18 mouse cellular contexts compared by ENCODE assay signal in the genomic region with DNA sequence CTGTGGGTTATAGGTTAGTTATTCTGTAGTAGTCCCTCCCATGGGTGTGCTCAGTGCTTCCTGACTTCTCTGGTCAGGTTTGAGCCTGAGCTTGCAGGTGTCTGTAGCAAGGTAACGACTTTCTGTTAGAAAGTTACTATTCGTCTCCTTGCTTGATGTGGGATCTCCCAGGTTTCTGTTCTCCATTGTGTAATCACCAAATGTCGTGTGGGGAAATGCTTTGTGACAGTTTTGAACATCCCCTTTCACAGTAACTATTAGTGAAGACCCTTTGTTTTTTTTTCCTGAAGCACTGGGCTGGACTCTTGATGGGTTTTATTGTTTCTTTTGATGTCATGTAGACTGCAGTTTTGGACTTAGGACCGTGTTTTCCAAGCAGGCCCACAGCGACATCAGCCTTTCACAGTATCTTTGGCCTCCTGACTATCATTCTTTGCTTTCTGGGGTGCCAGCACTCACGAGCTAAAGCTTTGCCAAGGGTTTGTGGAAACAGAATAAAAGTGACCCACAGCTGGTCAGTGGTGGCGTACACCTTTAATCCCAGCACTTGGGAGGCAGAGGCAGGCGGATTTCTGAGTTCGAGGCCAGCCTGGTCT. TPM values are rescaled to one million over a fixed set of nuclear protein-coding genes. Genes with fewer than 3 reads are reported as not detected.
DNase-seq lines count a peak whose midpoint lies in the region; ATAC-seq and TF ChIP-seq lines count a peak whose summit lies in the region.
"Had no signal": no experiment of that assay in that cellular context is flagged by ENCODE, and none has a peak within 500 bp of the region (broad histone marks: within the 10 kb centered on the region; RNA-seq: fewer than 3 reads in every experiment).

No protein-coding gene starts in this region.

- intact Hi-C loops in heart, postnatal 36 days (cut with DNase I), result no loop called here
- intact Hi-C loops in left cerebral cortex, postnatal 25 days (cut with DNase I), result no loop called here

- no peaks in the 10 kb centered on the region for H3K27me3 ChIP-seq in heart, embryonic 15.5 days
- H3K27me3 ChIP-seq in lung, embryonic 14.5 days (ENCODE audit: insufficient read depth, low read length), result no peaks in the 10 kb centered on the region
- no peaks in the 10 kb centered on the region for H3K27me3 ChIP-seq in intestine, embryonic 16.5 days (replicated peaks; ENCODE audit: control insufficient read depth, insufficient read depth, low read length)
- H3K27me3 ChIP-seq: forebrain, embryonic 12.5 days; limb, embryonic 13.5 days; midbrain, embryonic 12.5 days; Patski had no signal

- H3K4me1 ChIP-seq in heart, embryonic 15.5 days (replicated peaks), result 0 out of 2 replicates have a peak, but pooled peaks cover 3% of the 10 kb centered on the region
- H3K4me1 ChIP-seq in lung, embryonic 14.5 days (ENCODE audit: insufficient read depth), result no peaks in the 10 kb centered on the region
- peaks cover 25% of the 10 kb centered on the region for H3K4me1 ChIP-seq in brown adipose tissue, adult 24 weeks (ENCODE audit: control insufficient read depth, insufficient read depth, insufficient read length, low read length)
- peaks cover 33% of the 10 kb centered on the region for H3K4me1 ChIP-seq in intestine, embryonic 16.5 days (ENCODE audit: control insufficient read depth, insufficient read depth, low read length)
- H3K4me1 ChIP-seq: forebrain, embryonic 12.5 days; limb, embryonic 13.5 days; midbrain, embryonic 12.5 days had no signal

- WGBS in heart, embryonic 15.5 days, result 83% methylated on average over 9 of the region's 9 CpGs
- WGBS in lung, embryonic 14.5 days, result 82% methylated on average over 9 of the region's 9 CpGs
- WGBS in intestine, embryonic 16.5 days, result 72% methylated on average over 9 of the region's 9 CpGs

- H3K9ac ChIP-seq in heart, embryonic 15.5 days, result no peak overlapping the region
- H3K9ac ChIP-seq in lung, embryonic 14.5 days, result no peak overlapping the region
- H3K9ac ChIP-seq in intestine, embryonic 16.5 days (ENCODE audit: low read depth, low read length), result no peak overlapping the region
- H3K9ac ChIP-seq: forebrain, embryonic 12.5 days; limb, embryonic 13.5 days; midbrain, embryonic 12.5 days had no signal

- H3K4me2 ChIP-seq in heart, embryonic 15.5 days, result no peak overlapping the region
- no peak overlapping the region for H3K4me2 ChIP-seq in lung, embryonic 14.5 days
- H3K4me2 ChIP-seq in intestine, embryonic 16.5 days (ENCODE audit: low read depth, low read length), result no peak overlapping the region
- H3K4me2 ChIP-seq: forebrain, embryonic 12.5 days; limb, embryonic 13.5 days; midbrain, embryonic 12.5 days had no signal

- no peaks in the 10 kb centered on the region for H3K9me3 ChIP-seq in heart, embryonic 15.5 days (replicated peaks)
- no peaks in the 10 kb centered on the region for H3K9me3 ChIP-seq in lung, embryonic 14.5 days (ENCODE audit: low read depth, low read length)
- H3K9me3 ChIP-seq in intestine, embryonic 16.5 days (ENCODE audit: control insufficient read depth, low read length), result no peaks in the 10 kb centered on the region
- H3K9me3 ChIP-seq: forebrain, embryonic 12.5 days; limb, embryonic 13.5 days; midbrain, embryonic 12.5 days had no signal

- no peak overlapping the region for H3K4me3 ChIP-seq in heart, embryonic 15.5 days
- no peak overlapping the region for H3K4me3 ChIP-seq in lung, embryonic 14.5 days (ENCODE audit: low read depth, low read length)
- no peak overlapping the region for H3K4me3 ChIP-seq in brown adipose tissue, adult 24 weeks (ENCODE audit: insufficient read depth, low read depth, low read length)
- no peak overlapping the region for H3K4me3 ChIP-seq in intestine, embryonic 16.5 days (ENCODE audit: low read length)
- H3K4me3 ChIP-seq: forebrain, embryonic 12.5 days; layer of hippocampus, adult 2 months; limb, embryonic 13.5 days; midbrain, embryonic 12.5 days had no signal

- no peak for TF ChIP-seq CTCF in lung, embryonic 14.5 days (IDR thresholded peaks at IDR 0.05; ENCODE audit: low read depth)

- no peak for DNase-seq in heart, postnatal 36 days
- DNase-seq in lung, embryonic 14.5 days, result no peak
- DNase-seq in lung, adult 18-20 months, result no peak
- no peak for DNase-seq in left cerebral cortex, postnatal 25 days (ENCODE audit: low spot score in 2 of 2)
- DNase-seq: adrenal gland, postnatal 25 days; cerebellum, adult 9-10 months; lung, postnatal 4 days; right cerebral cortex, postnatal 14 days; thymus, postnatal 25 days had no signal

- ATAC-seq in heart, embryonic 15.5 days (replicated peaks; ENCODE audit: insufficient number of reproducible peaks, insufficient read depth, low FRiP score, low read depth), result no peak
- ATAC-seq in lung, embryonic 14.5 days (ENCODE audit: insufficient read depth), result no peak
- ATAC-seq in intestine, embryonic 16.5 days, result peak; percentile 61
- no peak for ATAC-seq in frontal cortex, adult (ENCODE audit: low TSS enrichment)
- ATAC-seq: Patski had no signal

- peaks cover 16% of the 10 kb centered on the region for H3K36me3 ChIP-seq in heart, embryonic 15.5 days
- peaks cover 62% of the 10 kb centered on the region for H3K36me3 ChIP-seq in lung, embryonic 14.5 days (ENCODE audit: insufficient read depth)
- H3K36me3 ChIP-seq in intestine, embryonic 16.5 days (ENCODE audit: control insufficient read depth, insufficient read depth, low read length), result peaks cover 2% of the 10 kb centered on the region; the same call in 1 of the 2 replicates

- peak overlapping the region; percentile 77 for H3K27ac ChIP-seq in heart, embryonic 15.5 days
- H3K27ac ChIP-seq in lung, embryonic 14.5 days (ENCODE audit: low read depth), result peak overlapping the region; percentile 66; the same call in 1 of the 2 replicates
- H3K27ac ChIP-seq in brown adipose tissue, adult 24 weeks (replicated peaks; ENCODE audit: low read depth, low read length), result peak overlapping the region; percentile 79
- peak overlapping the region; percentile 69 for H3K27ac ChIP-seq in intestine, embryonic 16.5 days (ENCODE audit: low read length)
- H3K27ac ChIP-seq: forebrain, embryonic 12.5 days; layer of hippocampus, adult 2 months; limb, embryonic 13.5 days; midbrain, embryonic 12.5 days had no signal

RNA-seq across cellular contexts. Expression of a gene that starts 8.6 kb away (rescaled TPM):
- polyA plus RNA-seq in heart, embryonic 15.5 days (2015; fragmentation: Nextera tagmentation; extraction: Ambion mirVana), result 13.0 and 14.2 TPM in 2 replicates
- 10 to 100 TPM; 30.3 to 43.0 TPM for total RNA-seq in heart, postnatal 36 days (2021)
- 1.4 and 2.6 TPM in 2 replicates for polyA plus RNA-seq in lung, embryonic 14.5 days (2014; fragmentation: Nextera tagmentation; extraction: Ambion mirVana)
- polyA plus RNA-seq in brown adipose tissue, adult 24 weeks (2012; ENCODE audit: insufficient read depth, insufficient read length, missing spikeins), result 40.9 and 98.4 TPM in 2 replicates
- 7.5 and 7.6 TPM in 2 replicates for polyA plus RNA-seq in intestine, embryonic 16.5 days (2015; fragmentation: Nextera tagmentation; extraction: Ambion mirVana)
- 10 to 100 TPM; 11.7 to 19.3 TPM for total RNA-seq in left cerebral cortex, postnatal 25 days (2021)

RNA-seq across cellular contexts. Expression of a gene that starts 18.5 kb away (rescaled TPM):
- polyA plus RNA-seq in heart, embryonic 15.5 days (2015; fragmentation: Nextera tagmentation; extraction: Ambion mirVana), result 21.0 and 33.5 TPM in 2 replicates
- total RNA-seq in heart, postnatal 36 days (2021), result 10 to 100 TPM; 21.8 to 25.2 TPM
- polyA plus RNA-seq in lung, embryonic 14.5 days (2014; fragmentation: Nextera tagmentation; extraction: Ambion mirVana), result 49.5 and 61.3 TPM in 2 replicates
- polyA plus RNA-seq in brown adipose tissue, adult 24 weeks (2012; ENCODE audit: insufficient read depth, insufficient read length, missing spikeins), result 18.3 and 20.6 TPM in 2 replicates
- polyA plus RNA-seq in intestine, embryonic 16.5 days (2015; fragmentation: Nextera tagmentation; extraction: Ambion mirVana), result 42.7 and 49.8 TPM in 2 replicates
- total RNA-seq in left cerebral cortex, postnatal 25 days (2021), result 10 to 100 TPM; 31.1 to 35.4 TPM

RNA-seq across cellular contexts. Expression of a gene that starts 27.6 kb away (rescaled TPM):
- 87.6 and 98.0 TPM in 2 replicates for polyA plus RNA-seq in heart, embryonic 15.5 days (2015; fragmentation: Nextera tagmentation; extraction: Ambion mirVana)
- total RNA-seq in heart, postnatal 36 days (2021), result 10 to 100 TPM; 47.0 to 60.8 TPM
- polyA plus RNA-seq in lung, embryonic 14.5 days (2014; fragmentation: Nextera tagmentation; extraction: Ambion mirVana), result 123 and 126 TPM in 2 replicates
- polyA plus RNA-seq in brown adipose tissue, adult 24 weeks (2012; ENCODE audit: insufficient read depth, insufficient read length, missing spikeins), result 40.0 and 49.0 TPM in 2 replicates
- polyA plus RNA-seq in intestine, embryonic 16.5 days (2015; fragmentation: Nextera tagmentation; extraction: Ambion mirVana), result 111 and 112 TPM in 2 replicates
- 100 to 1,000 TPM in 1 of 2 experiments, 10 to 100 TPM in 1; 92.0 to 102 TPM for total RNA-seq in left cerebral cortex, postnatal 25 days (2021)

RNA-seq across cellular contexts. Expression of a gene that starts 28.0 kb away (rescaled TPM):
- polyA plus RNA-seq in heart, embryonic 15.5 days (2015; fragmentation: Nextera tagmentation; extraction: Ambion mirVana), result 6.7 and 7.7 TPM in 2 replicates
- 1 to 10 TPM; 4.4 to 5.9 TPM for total RNA-seq in heart, postnatal 36 days (2021)
- 8.9 and 9.7 TPM in 2 replicates for polyA plus RNA-seq in lung, embryonic 14.5 days (2014; fragmentation: Nextera tagmentation; extraction: Ambion mirVana)
- polyA plus RNA-seq in brown adipose tissue, adult 24 weeks (2012; ENCODE audit: insufficient read depth, insufficient read length, missing spikeins), result 4.0 and 5.8 TPM in 2 replicates
- 8.3 and 8.9 TPM in 2 replicates for polyA plus RNA-seq in intestine, embryonic 16.5 days (2015; fragmentation: Nextera tagmentation; extraction: Ambion mirVana)
- 10 to 100 TPM; 14.4 to 17.0 TPM for total RNA-seq in left cerebral cortex, postnatal 25 days (2021)

RNA-seq across cellular contexts. Expression of a gene that starts 36.9 kb away (rescaled TPM):
- polyA plus RNA-seq in heart, embryonic 15.5 days (2015; fragmentation: Nextera tagmentation; extraction: Ambion mirVana), result 14.2 and 19.8 TPM in 2 replicates
- 1 to 10 TPM; 7.2 to 9.9 TPM for total RNA-seq in heart, postnatal 36 days (2021)
- 9.7 and 10.7 TPM in 2 replicates for polyA plus RNA-seq in lung, embryonic 14.5 days (2014; fragmentation: Nextera tagmentation; extraction: Ambion mirVana)
- 89.5 and 149 TPM in 2 replicates for polyA plus RNA-seq in brown adipose tissue, adult 24 weeks (2012; ENCODE audit: insufficient read depth, insufficient read length, missing spikeins)
- polyA plus RNA-seq in intestine, embryonic 16.5 days (2015; fragmentation: Nextera tagmentation; extraction: Ambion mirVana), result 70.8 and 73.3 TPM in 2 replicates
- 10 to 100 TPM; 15.7 to 22.1 TPM for total RNA-seq in left cerebral cortex, postnatal 25 days (2021)
